Mouse (Mus musculus) heart, postnatal 4 days (tissue): ENCODE data around the gene Plpp1. TPM values are rescaled to one million over a fixed set of nuclear protein-coding genes. Genes with fewer than 3 reads are reported as not detected.
A peak's percentile ranks its signal among the peaks of the same experiment; 100 is the strongest.

Experiments
- DNase-seq: peaks from one replicate; pipeline ENCODE4 v3.0.0; 2021
- total RNA-seq, 2 experiments: library from RNA; stranded (reverse); gene quantifications; 2 replicates each; pipeline ENCODE4 v1.2.3; 2021

Plpp1 gene
- 10 to 100 TPM; 72.2 to 78.2 TPM for total RNA-seq

DNA sequence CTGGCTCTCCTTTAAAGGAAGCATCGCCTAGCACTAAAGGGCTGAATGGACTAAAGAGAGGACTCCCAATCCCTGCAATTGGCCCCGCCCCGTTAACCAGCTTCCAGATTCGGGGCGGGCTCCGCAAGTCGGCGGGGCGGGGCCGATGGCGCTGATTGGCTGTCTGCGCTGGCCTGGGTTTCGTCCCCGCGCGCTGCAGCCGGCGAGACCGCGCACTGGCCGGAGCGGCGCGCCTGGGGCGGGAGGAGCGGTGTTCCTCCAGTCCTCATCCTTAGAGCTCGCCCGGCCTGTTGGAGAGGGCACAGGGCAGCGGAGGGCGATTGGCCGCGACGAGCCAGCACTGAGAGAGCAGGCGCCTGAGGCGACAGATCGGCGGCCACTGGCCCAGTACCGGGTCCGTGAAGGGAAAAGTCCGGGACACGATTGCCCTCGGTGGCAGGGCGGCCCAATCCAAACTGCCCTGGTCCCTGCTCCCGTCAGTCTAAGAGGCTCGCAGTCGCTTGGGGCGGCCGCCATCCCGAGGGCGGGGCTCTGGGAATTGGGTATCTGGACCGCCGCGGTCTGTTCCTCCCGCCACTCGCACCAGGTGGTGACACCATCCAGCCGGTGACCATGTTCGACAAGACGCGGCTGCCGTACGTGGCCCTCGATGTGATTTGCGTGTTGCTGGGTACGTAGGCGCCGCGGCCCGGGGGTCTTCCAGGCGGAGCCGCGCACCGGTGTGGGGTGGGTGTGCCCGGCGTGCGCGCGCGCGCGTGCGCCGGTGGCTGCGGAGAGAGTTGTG, at the start of gene Plpp1:
Gene Plpp1, plus strand, starts transcription at position 196 of the 784 bp plus-strand sequence.
- peak; percentile 99 for DNase-seq

GRCm38 (mm10) chr13:112751454-112752308, 48.9 kb upstream of the Plpp1 start:
- peak; percentile 88 for DNase-seq

DNA sequence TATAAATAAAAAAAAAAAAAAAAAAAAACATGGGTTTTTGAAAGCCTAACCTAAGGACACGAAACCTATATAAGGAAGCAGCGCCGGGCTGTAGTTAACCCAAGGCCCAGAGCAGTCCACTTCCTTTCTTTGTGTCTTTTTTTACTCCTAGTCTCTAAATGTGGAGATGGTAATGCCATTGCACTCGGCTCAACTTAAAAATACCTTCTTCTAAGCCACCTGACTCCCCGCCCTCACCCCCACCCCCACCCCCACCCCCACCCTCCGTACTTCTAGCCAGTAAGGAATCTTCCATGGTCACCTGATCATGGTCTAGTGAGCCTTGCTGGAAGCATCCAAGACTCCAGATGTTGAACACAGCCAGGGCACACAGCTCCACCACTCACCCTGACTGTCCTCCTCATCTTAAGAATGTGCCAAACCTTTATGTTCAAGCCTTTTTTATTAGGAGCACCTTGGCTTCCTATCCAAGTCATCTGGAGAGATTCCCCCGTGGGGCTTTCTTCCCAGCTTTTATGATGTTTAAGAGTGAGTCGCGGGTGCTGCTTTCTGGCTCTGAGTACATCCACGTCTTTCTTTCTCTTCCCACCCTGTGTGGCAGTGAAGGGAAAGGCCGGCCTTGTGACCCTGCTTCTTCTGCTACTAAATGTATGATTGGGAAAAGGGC, 48.1 kb upstream of the Plpp1 start:
- no peak for DNase-seq

GRCm38 (mm10) chr13:112753522-112753921, 47.1 kb upstream of the Plpp1 start:
- DNase-seq, result peak; percentile 38

DNA sequence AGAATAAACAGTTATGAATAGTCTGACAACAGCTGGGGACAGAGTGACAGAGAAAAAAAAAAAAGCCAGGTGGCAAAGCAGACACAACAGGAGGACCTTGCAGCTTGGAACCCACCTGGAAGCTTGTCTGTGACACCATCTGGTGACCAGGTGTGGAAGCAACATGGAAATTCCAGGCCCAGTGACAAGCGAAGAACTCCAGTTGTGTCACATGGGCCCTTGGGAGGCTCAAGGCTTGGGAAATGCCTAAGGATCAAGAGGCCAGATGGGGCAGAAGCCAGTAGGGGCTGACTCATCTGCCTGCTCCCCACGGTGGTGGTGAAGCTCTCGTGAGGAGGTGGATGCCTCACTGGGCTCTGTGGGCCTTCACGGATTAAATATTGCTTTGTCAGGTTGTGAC, 45.7 kb upstream of the Plpp1 start:
- DNase-seq, result peak; percentile 30

DNA sequence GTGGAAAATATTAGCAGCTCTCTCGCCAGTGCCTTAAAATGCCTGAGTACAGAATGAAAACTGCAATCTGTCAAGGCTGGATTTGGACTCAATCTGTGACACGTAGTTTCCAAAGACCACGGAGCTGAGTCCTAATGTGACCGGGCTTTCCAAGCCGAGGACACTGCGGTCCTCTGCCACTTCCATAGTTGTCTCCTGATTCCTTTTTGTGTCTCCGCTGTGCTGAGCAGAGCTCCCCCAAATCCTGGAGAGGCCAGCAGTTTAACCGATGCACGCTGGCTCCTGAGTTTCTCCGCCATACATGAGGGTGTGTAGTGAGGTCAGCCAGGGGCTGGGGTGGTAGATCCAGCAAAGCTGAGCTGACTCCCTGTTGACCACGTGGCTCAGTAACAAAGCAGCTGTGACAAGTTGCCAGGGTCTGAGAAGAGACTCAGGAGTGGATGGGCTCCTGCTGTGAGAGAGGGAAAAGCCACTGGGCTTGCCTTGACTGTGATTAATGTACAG, 45.0 kb upstream of the Plpp1 start:
- DNase-seq, result peak; percentile 67

DNA sequence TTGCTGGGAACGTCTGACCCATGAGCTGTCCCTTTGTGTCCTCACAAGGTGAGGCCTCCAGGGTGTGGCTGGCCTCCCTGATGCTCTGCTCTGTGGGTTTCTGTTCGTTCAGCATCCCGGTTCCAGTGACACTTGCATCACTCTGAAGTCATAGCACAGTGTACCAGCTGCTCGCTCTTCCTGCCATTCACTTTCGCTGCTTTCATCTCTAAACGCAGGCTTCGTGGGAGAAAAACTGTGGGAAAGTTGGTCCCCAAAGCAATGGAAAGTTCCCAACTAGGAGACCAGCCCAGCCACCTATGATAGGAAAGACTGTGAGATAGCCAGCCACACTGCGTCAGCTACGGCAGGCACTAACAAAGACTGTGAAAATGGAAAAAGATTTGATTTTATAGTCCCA, 43.2 kb upstream of the Plpp1 start:
- DNase-seq, result no peak

- no peak for DNase-seq
These were observed 42.0 kb upstream of the Plpp1 start for GRCm38 (mm10) chr13:112758546-112759090.

GRCm38 (mm10) chr13:112759364-112759763, 41.2 kb upstream of the Plpp1 start:
- DNase-seq, result no peak

DNA sequence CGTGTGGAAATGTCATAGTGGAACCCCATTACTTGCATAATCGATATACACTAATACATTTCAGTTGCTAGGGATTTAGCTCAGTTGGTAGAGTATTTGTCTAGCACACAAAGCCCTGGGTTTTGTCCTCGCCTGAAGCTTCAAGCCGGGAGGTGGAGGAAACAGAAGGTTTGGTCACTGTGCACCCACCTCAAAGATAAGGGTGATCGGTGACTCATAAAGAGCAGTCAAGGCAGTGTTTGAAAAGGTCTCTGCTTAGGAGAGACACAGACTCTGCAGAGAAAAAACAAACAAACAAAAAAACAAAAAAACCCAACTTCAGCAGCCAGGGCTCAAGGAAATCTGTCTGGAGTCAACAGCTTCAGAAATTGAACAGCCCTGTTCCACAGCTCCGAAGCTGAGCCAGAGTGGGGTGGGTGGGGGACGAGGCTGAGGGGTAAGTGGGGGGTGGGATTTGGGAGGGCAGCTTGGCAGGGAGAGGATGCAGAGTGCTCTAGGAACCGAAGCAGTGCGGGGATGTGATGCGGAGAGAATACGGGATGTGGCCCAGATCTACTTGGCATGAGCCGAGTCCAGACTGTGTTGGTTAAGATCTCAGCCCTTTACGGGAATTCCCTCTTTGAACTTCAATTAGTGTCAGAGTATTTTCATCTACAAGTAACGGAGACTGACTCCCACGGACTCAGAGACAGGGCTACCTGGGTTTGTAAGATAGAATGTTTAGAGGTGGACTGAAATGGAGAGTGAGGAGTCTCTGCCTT, 40.6 kb upstream of the Plpp1 start:
- no peak for DNase-seq

- no peak for DNase-seq
These were observed 40.1 kb upstream of the Plpp1 start for GRCm38 (mm10) chr13:112760538-112760881.

GRCm38 (mm10) chr13:112761787-112762186, 38.8 kb upstream of the Plpp1 start:
- DNase-seq, result no peak

DNA sequence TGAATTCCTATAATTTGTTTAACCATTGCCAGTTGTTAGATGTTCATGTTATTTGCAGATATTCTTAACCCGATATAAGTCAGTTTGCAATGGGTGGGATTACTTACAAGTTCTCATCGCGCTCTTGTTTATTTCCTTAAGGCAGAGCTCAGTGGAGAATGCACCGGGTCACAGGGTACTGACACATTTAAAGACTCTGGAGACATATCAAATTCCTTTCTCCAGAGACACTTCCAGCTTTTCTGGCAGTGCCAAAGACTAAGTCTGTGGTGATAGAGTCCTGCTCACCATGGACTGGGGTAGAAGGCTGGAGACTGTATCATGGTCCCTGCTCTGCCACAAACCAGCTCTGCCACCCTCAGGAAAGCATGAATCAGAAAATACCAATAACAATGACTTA, 38.0 kb upstream of the Plpp1 start:
- DNase-seq, result no peak

DNA sequence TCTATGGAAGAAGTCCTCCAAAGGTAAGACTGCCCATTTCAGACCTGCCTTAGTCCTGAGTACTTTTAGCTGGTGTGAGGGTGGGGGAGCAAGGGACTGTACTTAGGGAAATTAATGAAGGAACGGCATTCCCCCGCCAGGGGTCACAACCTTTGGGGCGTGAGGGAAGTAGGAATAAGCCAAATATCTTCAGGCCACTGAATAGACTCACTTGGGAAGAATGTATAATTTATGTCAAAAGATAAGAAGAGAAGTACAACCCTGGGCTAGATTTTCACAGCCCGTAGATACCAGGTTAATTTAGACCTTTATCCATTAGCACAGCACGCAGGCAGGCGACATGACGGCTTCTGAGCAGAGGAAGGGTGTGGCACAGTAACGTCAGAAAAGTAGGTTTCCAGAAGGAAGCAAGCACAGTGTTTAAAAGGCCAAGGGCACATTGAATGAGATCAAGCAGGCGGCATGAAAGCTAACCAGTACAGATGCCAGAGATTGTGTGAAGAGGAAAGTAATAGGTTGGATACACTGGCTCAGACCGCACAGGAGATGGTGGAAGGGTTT, 37.0 kb upstream of the Plpp1 start:
- DNase-seq, result no peak

DNA sequence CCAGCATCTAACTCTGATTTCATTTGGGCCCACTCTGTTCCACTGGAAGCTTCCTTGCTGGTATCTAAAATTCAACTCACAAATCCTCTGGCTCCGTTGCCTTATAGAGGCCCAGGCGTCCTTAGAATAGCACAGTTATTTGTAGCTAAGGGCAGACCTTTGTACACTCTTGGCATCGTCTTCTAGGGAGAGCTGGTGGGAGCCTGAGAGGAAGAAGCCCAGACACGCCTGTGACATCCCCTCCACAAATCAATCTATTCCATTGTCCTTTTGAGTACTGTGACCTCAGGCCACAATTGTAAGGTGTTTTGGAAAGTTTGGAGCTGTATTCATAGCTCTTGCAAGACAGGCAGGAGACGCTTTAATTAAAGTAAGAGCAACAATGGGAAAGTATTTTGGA, 36.0 kb upstream of the Plpp1 start:
- DNase-seq, result peak; percentile 62

DNA sequence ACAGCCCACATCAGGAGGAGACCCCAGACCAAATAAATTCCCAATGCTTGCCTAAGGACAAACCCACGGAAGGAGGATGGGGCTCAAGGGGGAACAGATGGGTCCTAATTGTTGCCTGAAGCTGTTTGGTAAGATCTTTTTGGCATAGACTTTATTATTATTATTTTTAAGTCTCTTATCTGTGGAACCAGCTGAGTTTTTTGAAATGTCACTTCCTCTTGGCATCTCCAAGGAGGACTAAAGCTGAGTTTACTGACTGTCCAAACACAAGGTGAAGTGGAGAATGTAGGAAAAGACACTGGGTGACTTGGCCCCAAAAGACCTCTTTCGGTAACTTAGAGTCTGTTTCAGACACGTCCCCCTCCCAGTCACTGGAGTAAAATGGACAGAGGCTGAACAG, 34.9 kb upstream of the Plpp1 start:
- no peak for DNase-seq

DNA sequence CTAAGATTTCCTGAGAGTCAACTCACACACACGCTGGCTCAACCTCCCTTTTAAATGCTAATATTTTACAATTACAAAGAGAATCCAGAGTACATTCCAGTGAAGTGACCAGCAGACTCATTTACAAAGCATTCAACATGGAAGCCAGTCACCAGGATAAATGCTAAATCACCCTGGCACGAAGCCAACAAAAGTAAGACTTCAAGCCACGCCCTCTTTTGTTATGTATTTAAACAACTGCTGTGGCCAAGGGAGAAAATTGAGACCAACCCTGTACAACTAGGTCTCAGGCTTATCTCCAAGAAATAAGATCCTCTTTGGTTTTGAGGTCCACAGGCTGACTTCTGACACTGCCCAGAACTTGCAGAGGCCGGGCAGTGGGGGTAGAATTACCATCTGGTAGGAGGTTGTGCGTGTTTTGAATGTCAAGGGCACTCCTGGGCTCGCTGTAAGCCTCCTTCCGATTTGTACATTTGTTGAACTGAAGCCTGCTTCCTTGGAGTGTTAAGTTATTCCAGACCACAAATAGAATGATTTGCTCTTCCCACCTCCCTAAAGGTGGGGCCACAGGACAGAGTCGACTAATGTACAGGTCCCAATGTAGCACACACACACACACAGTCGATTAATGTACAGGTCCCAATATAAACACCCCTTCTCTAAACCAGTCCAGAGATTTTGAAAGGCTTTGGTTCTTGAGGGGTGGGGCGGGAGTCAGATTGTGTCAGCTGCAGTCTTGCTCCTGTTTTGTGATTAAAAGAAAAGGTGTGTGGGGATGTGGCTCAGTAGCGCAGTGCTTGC, 29.9 kb upstream of the Plpp1 start:
- peak; percentile 50 for DNase-seq

DNA sequence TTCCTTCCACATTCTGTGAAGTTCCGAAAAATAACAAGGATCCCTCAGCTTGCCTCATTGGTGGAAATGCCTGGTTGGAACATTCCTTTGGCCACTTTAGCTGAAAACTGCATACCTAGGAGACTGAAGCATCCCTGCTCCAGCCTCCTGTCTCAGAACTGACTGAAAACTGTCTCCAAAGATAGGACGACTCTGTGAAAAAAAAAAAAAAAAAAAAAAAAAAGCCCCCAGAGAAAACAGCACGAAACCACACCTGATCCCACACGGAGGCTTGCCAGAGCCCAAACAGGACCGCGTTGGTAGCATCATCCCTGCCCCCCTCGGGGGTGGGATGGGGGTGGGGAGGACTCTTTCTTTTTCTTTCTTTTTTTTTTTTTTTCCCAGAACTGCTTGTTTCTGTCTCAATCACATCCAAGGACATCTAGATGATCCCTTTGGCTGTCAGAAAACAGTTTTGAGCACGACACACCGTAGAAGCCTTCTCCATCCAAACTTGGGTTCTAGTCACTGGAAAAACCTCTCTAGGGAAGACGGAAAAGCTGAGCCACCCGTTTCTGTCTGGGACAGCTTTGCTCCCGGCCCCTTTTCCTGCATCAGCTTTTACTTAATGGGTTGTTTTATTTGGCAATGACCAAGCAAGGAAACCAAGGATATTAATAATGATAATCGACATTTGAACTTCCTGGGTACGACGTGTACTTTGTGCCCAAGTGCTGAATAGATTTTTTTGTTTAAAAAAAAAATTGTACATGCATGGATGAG, 29.0 kb upstream of the Plpp1 start:
- peak; percentile 12 for DNase-seq

- DNase-seq, result no peak
These were observed 28.3 kb upstream of the Plpp1 start for GRCm38 (mm10) chr13:112772252-112772651.

GRCm38 (mm10) chr13:112772861-112773260, 27.7 kb upstream of the Plpp1 start:
- no peak for DNase-seq
